Mouse (Mus musculus) C2C12 (cell line): ENCODE data around the gene Gm20843. TPM values are rescaled to one million over a fixed set of nuclear protein-coding genes. Genes with fewer than 3 reads are reported as not detected.
"Not testable (repeated sequence)": the region's sequence is repeated elsewhere in the genome, so short reads cannot be mapped to it uniquely, and the experiment has no call there.

Experiments used
- H3K27me3 ChIP-seq: one replicate; pipeline ENCODE4 v1.6.1; 2011; ENCODE audit not compliant: control insufficient read depth, insufficient read depth, insufficient read length
- H3K36me3 ChIP-seq: one replicate; pipeline ENCODE4 v1.6.1; 2011; ENCODE audit not compliant: control insufficient read depth, insufficient read depth
- H3K4me3 ChIP-seq: one replicate; pipeline ENCODE4 v1.5.1; 2011; ENCODE audit warnings: mild to moderate bottlenecking, control low read depth; ENCODE audit not compliant: poor library complexity, insufficient read depth, severe bottlenecking
- H3K79me2 ChIP-seq: one replicate; pipeline ENCODE4 v1.6.1; 2011; ENCODE audit not compliant: control insufficient read depth, insufficient read depth
- H3K79me3 ChIP-seq: one replicate; pipeline ENCODE4 v1.6.1; 2011; ENCODE audit warnings: low read depth, control low read depth
- H3ac ChIP-seq: one replicate; pipeline ENCODE3; 2011; ENCODE audit warnings: low read depth; ENCODE audit not compliant: control insufficient read depth, insufficient read length
- long read RNA-seq, 2 experiments: library from polyadenylated mRNA; unstranded; transcript quantifications; one replicate each; pipeline ENCODE4 v2.0.0; 2019 to 2020
- polyA plus RNA-seq: library from polyadenylated mRNA; unstranded; fragments of >200 nt; fragmentation: generic; extraction: Trizol; gene quantifications from one replicate; pipeline ENCODE4 v1.2.1, GENCODE M21; 2012; ENCODE audit warnings: missing spikeins

Gm20843 gene
- not detected for polyA plus RNA-seq
- long read RNA-seq, experiment 1: 0 reads
- long read RNA-seq, experiment 2: 0 reads

GRCm38 (mm10) chrY:72247018-72247417 is at the start of gene Gm20843:
Gene Gm20843 (minus strand): TSS chrY:72247118.
- H3K4me3 ChIP-seq, H3K79me2 ChIP-seq, H3ac ChIP-seq, H3K27me3 ChIP-seq, H3K79me3 ChIP-seq, H3K36me3 ChIP-seq: not testable (repeated sequence)
